Mouse (Mus musculus): ENCODE measurements around the gene Zfp365.

Gene Zfp365

GRCm38 (mm10) chr10:67912337-67912776 is at the start of gene Zfp365:
Gene Zfp365, minus strand, starts transcription at chr10:67912662.
- peak; percentile 75 for DNase-seq (ENCODE audit: low read depth, low spot score)

- DNase-seq (ENCODE audit: low read depth, low spot score), result no peak
These were observed 47.5 kb upstream of the Zfp365 start for GRCm38 (mm10) chr10:67959982-67960381.

GRCm38 (mm10) chr10:67955982-67956381 is 43.5 kb upstream of the Zfp365 start:
- DNase-seq (ENCODE audit: low read depth, low spot score), result no peak

- DNase-seq (ENCODE audit: low read depth, low spot score), result no peak
These were observed 39.2 kb upstream of the Zfp365 start for GRCm38 (mm10) chr10:67951690-67952089.

- DNase-seq (ENCODE audit: low read depth, low spot score), result peak; percentile 26
These were observed 37.7 kb upstream of the Zfp365 start for GRCm38 (mm10) chr10:67950059-67950748.

GRCm38 (mm10) chr10:67943513-67943912 is 31.1 kb upstream of the Zfp365 start:
- peak; percentile 89 for DNase-seq (ENCODE audit: low read depth, low spot score)

GRCm38 (mm10) chr10:67939546-67939945 is 27.1 kb upstream of the Zfp365 start:
- no peak for DNase-seq (ENCODE audit: low read depth, low spot score)

GRCm38 (mm10) chr10:67937775-67938174 is 25.3 kb upstream of the Zfp365 start:
- DNase-seq (ENCODE audit: low read depth, low spot score), result no peak

GRCm38 (mm10) chr10:67936944-67937343 is 24.5 kb upstream of the Zfp365 start:
- DNase-seq (ENCODE audit: low read depth, low spot score), result no peak

GRCm38 (mm10) chr10:67932780-67933179 is 20.3 kb upstream of the Zfp365 start:
- DNase-seq (ENCODE audit: low read depth, low spot score), result no peak

- peak; percentile 78 for DNase-seq (ENCODE audit: low read depth, low spot score)
These were observed 18.9 kb upstream of the Zfp365 start for GRCm38 (mm10) chr10:67931328-67931727.

- no peak for DNase-seq (ENCODE audit: low read depth, low spot score)
These were observed 16.1 kb upstream of the Zfp365 start for GRCm38 (mm10) chr10:67928584-67928983.

GRCm38 (mm10) chr10:67927718-67928455 is 15.4 kb upstream of the Zfp365 start:
- no peak for DNase-seq (ENCODE audit: low read depth, low spot score)

GRCm38 (mm10) chr10:67924030-67924429 is 11.6 kb upstream of the Zfp365 start:
- peak; percentile 60 for DNase-seq (ENCODE audit: low read depth, low spot score)

GRCm38 (mm10) chr10:67921777-67922176 is 9.3 kb upstream of the Zfp365 start:
- DNase-seq (ENCODE audit: low read depth, low spot score), result peak; percentile 56

GRCm38 (mm10) chr10:67919706-67920105 is 7.2 kb upstream of the Zfp365 start:
- no peak for DNase-seq (ENCODE audit: low read depth, low spot score)

- DNase-seq (ENCODE audit: low read depth, low spot score), result no peak
These were observed 5.9 kb upstream of the Zfp365 start for GRCm38 (mm10) chr10:67918194-67918899.

GRCm38 (mm10) chr10:67917356-67917755 is 4.9 kb upstream of the Zfp365 start:
- peak; percentile 64 for DNase-seq (ENCODE audit: low read depth, low spot score)

GRCm38 (mm10) chr10:67911447-67912336 is 770 bp downstream of the Zfp365 start:
- DNase-seq (ENCODE audit: low read depth, low spot score), result peak; percentile 9

GRCm38 (mm10) chr10:67907931-67908330 is 4.5 kb downstream of the Zfp365 start:
- DNase-seq (ENCODE audit: low read depth, low spot score), result no peak

- no peak for DNase-seq (ENCODE audit: low read depth, low spot score)
These were observed 5.5 kb downstream of the Zfp365 start for GRCm38 (mm10) chr10:67906926-67907325.
